Mouse (Mus musculus): ENCODE data around the gene Psmc3. TPM values are rescaled to one million over a fixed set of nuclear protein-coding genes. Genes with fewer than 3 reads are reported as not detected.

Gene Psmc3
- polyA plus RNA-seq, 1 experiment from 2014 or later = 278 TPM

Other genes with a start within 250 kb of the Psmc3 start
- 208 and 209 TPM in 2 replicates for gene Mtch2, start 206.9 kb upstream of the Psmc3 start, polyA plus RNA-seq (2015; fragmentation: Nextera tagmentation; extraction: Ambion mirVana)
- gene C1qtnf4, start 168.1 kb upstream of the Psmc3 start, polyA plus RNA-seq (2015; fragmentation: Nextera tagmentation; extraction: Ambion mirVana) = 4.0 TPM in 2 replicates
- 36.8 and 37.8 TPM in 2 replicates for gene Kbtbd4, start 149.3 kb upstream of the Psmc3 start, polyA plus RNA-seq (2015; fragmentation: Nextera tagmentation; extraction: Ambion mirVana)
- gene Ndufs3, start 149.2 kb upstream of the Psmc3 start, polyA plus RNA-seq (2015; fragmentation: Nextera tagmentation; extraction: Ambion mirVana) = 199 and 207 TPM in 2 replicates
- gene Celf1, start 113.6 kb upstream of the Psmc3 start, polyA plus RNA-seq (2015; fragmentation: Nextera tagmentation; extraction: Ambion mirVana) = 80.7 and 81.8 TPM in 2 replicates
- 0.91 and 1.9 TPM in 2 replicates for gene Rapsn, start 18.4 kb upstream of the Psmc3 start, polyA plus RNA-seq (2015; fragmentation: Nextera tagmentation; extraction: Ambion mirVana)
- gene Slc39a13, start 16.4 kb downstream of the Psmc3 start, polyA plus RNA-seq (2015; fragmentation: Nextera tagmentation; extraction: Ambion mirVana) = 34.6 and 40.2 TPM in 2 replicates
- 6.9 and 8.7 TPM in 2 replicates for gene Spi1, start 28.4 kb downstream of the Psmc3 start, polyA plus RNA-seq (2015; fragmentation: Nextera tagmentation; extraction: Ambion mirVana)
- 18.8 and 22.3 TPM in 2 replicates for gene Mybpc3, start 64.1 kb downstream of the Psmc3 start, polyA plus RNA-seq (2015; fragmentation: Nextera tagmentation; extraction: Ambion mirVana)
- gene Madd, start 129.8 kb downstream of the Psmc3 start, polyA plus RNA-seq (2015; fragmentation: Nextera tagmentation; extraction: Ambion mirVana) = 9.4 and 10.9 TPM in 2 replicates
- gene Nr1h3, start 148.8 kb downstream of the Psmc3 start, polyA plus RNA-seq (2015; fragmentation: Nextera tagmentation; extraction: Ambion mirVana) = 20.9 and 22.8 TPM in 2 replicates
- 27.6 and 30.6 TPM in 2 replicates for gene Acp2, start 148.9 kb downstream of the Psmc3 start, polyA plus RNA-seq (2015; fragmentation: Nextera tagmentation; extraction: Ambion mirVana)
- gene Ddb2, start 183.0 kb downstream of the Psmc3 start, polyA plus RNA-seq (2015; fragmentation: Nextera tagmentation; extraction: Ambion mirVana) = 19.7 and 20.4 TPM in 2 replicates
- gene Pacsin3, start 201.9 kb downstream of the Psmc3 start, polyA plus RNA-seq (2015; fragmentation: Nextera tagmentation; extraction: Ambion mirVana) = 51.7 and 54.2 TPM in 2 replicates
- 89.5 and 93.0 TPM in 2 replicates for gene Arfgap2, start 211.0 kb downstream of the Psmc3 start, polyA plus RNA-seq (2015; fragmentation: Nextera tagmentation; extraction: Ambion mirVana)

Data from lung, embryonic 15.5 days (tissue).